Mouse (Mus musculus): ENCODE data around the gene Galnt4.

GRCm38 (mm10) chr10:99106703-99107631 lies 992 bp upstream of the Galnt4 start, which contains the start of gene Poc1b:
- no peak for TF ChIP-seq CTCF (IDR thresholded peaks at IDR 0.05; ENCODE audit: low read depth, low read length)
- no peak for TF ChIP-seq POLR2A (IDR thresholded peaks at IDR 0.05; ENCODE audit: borderline replicate concordance, low read depth, low read length)
